Mouse (Mus musculus) spleen, adult 2 months (tissue): Measurements from ENCODE around the gene Pilra. TPM values are rescaled to one million over a fixed set of nuclear protein-coding genes. Genes with fewer than 3 reads are reported as not detected.

ENCODE experiments used
- DNase-seq, 2 experiments: peaks; one replicate each; pipeline versions ENCODE4 v3.0.0 to v3.0.0-alpha.2; 2012 to 2021; ENCODE audit warnings: low spot score in 2 of 2, low read depth in 1 of 2
- H3K27ac ChIP-seq: fragments of 200-500 bp; 2 replicates; pipeline ENCODE4 v1.5.1; 2012; ENCODE audit warnings: low read length, inconsistent platforms; ENCODE audit not compliant: insufficient read depth
- H3K27me3 ChIP-seq: fragments of 200-500 bp; 2 replicates; pipeline ENCODE4 v1.6.1; 2012; ENCODE audit warnings: mild to moderate bottlenecking, moderate library complexity, low read length, inconsistent platforms; ENCODE audit not compliant: control insufficient read depth, insufficient read depth
- H3K36me3 ChIP-seq: fragments of 200-500 bp; 2 replicates; pipeline ENCODE4 v1.6.1; 2012; ENCODE audit warnings: mild to moderate bottlenecking, low read length, inconsistent platforms; ENCODE audit not compliant: control insufficient read depth, insufficient read depth
- H3K4me1 ChIP-seq: fragments of 200-500 bp; 2 replicates; pipeline ENCODE4 v1.6.1; 2011; ENCODE audit warnings: inconsistent platforms; ENCODE audit not compliant: control insufficient read depth, insufficient read depth, insufficient read length
- H3K4me3 ChIP-seq: fragments of 200-500 bp; 2 replicates; pipeline ENCODE4 v1.5.1; 2011; ENCODE audit warnings: mild to moderate bottlenecking, inconsistent platforms; ENCODE audit not compliant: insufficient read depth, insufficient read length; ENCODE audit errors: extremely low read depth
- CTCF ChIP-seq: fragments of 200-500 bp; IDR thresholded peaks from 2 replicates; pipeline ENCODE4 v1.5.1; 2011; ENCODE audit warnings: mild to moderate bottlenecking, inconsistent platforms; ENCODE audit not compliant: insufficient read depth, insufficient read length, insufficient replicate concordance; ENCODE audit errors: extremely low read depth
- POLR2A ChIP-seq: fragments of 200-500 bp; IDR thresholded peaks from 2 replicates; pipeline ENCODE4 v1.6.1; 2011; ENCODE audit warnings: low read depth, low read length, inconsistent platforms
- WGBS: fragments of 180-500 bp; shearing (Covaris S2); methylation state at CpG from one replicate; pipeline ENCODE4 v1.1.7; 2018; 5-methylcytosine and 5-hydroxymethylcytosine counted together
- polyA plus RNA-seq: library from polyadenylated mRNA; depleted of rRNA; stranded (reverse); fragments of >200 nt; gene quantifications from 2 replicates; pipeline ENCODE4 v1.2.3, GENCODE M21; 2012

Gene Pilra
- polyA plus RNA-seq, 1 experiment: 22.5 TPM

DNA sequence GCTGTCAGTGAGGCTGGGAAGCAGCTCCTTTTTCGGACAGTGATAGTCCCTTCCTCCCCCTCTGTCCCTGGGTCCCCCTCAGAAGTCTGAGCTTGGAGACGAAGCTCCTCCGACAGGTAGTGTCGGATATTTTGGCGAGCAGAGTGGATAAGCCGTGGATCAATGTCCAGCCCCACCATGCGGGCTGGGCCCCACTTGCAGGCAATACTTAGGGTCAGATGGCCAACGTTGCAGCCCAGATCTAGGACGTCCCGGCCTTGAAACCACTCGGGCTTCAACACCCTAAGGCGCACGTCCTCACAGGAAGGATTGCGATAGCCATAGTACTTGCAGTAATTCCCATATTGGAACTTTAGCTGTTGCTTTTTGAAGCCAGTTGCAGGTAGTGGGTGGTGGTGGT is 51.5 kb downstream of the Pilra start:
- DNase-seq: no peak
- H3K36me3 ChIP-seq: peaks cover 22% of the 10 kb centered on the region
- H3K4me3 ChIP-seq: no peak overlapping the region
- H3K4me1 ChIP-seq: peaks cover 17% of the 10 kb centered on the region
- no peak overlapping the region for H3K27ac ChIP-seq
- H3K27me3 ChIP-seq: no peaks in the 10 kb centered on the region
- WGBS: 84% methylated on average over 14 of the region's 14 CpGs
- TF ChIP-seq CTCF: no peak
- no peak for TF ChIP-seq POLR2A

DNA sequence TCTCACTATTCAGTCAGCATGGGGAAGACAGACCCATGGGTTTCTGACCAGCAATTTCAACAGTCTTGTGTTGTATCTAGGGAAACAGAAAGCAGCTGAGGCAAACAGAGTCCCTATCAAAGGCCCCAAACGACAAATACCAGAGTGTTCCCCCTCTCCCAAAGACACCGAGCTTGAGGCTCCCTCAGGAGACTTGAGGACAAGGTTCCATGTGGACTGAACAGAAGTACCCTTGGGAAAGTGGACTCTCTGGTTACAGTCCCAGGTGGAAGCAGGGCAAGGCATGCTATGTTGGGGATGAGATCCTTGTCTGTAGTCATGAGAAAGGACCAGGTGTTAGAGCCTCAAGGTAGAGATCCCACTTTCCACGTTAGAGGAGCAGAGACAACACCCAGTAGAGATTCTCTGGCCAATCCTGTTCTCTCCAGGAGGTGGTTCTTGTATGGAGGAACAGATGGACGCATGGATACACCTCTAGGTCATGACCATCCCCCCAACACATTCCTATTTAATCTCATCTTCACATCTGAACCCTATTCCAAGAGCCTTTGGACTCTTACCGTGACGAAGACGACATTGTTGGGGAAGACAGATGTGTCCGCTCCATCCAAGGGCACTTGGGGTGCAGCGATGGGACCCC is 52.1 kb downstream of the Pilra start:
- Histone ChIP-seq H3K27ac (no peak overlapping the region), H3K4me1 (peaks cover 17% of the 10 kb centered on the region), H3K36me3 (peaks cover 22% of the 10 kb centered on the region), H3K27me3 (no peaks in the 10 kb centered on the region), H3K4me3 (no peak overlapping the region)
- TF ChIP-seq POLR2A: no peak
- TF ChIP-seq CTCF: no peak
- no peak for DNase-seq
- WGBS: 75% methylated on average over 9 of the region's 9 CpGs

DNA sequence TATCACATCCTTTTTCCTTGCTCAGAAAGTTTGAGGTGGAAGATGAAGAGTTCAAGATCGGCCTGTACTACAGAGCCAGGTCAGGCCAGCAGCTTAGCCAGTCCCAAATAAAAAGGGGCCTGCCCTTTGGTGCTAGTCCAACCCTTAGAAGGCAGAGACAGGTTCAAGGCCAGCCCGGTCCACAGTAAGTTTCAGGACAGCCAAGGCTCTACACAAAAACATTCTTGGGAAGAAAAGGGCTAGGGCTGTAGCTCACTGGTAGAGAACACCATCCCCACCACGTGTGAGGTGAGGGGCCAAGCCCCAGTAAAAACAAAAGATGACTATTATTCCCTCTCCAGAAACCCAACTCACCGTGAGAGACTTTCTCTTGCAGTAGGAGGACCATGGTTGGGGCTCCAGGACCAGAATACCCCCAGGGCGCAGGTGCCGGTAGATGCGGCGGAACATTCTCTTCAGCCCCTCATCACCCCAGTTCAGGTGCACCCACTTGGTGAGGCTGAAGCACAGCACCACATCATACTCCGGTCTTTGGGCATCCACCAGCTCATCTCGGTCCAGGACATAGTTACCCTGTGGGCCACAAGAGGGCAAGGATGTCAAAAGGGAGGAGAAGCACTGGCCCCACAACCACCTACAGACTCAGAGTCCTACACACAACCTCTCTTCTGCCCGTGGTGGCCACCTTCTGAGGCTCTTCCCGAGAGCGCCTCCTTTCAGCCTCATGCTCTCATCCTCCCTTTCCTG is 53.1 kb downstream of the Pilra start:
- H3K4me3 ChIP-seq: no peak overlapping the region
- 78% methylated on average over 13 of the region's 13 CpGs for WGBS
- H3K36me3 ChIP-seq: peaks cover 22% of the 10 kb centered on the region
- TF ChIP-seq CTCF (no peak), POLR2A (no peak)
- DNase-seq: no peak
- H3K4me1 ChIP-seq: peaks cover 19% of the 10 kb centered on the region
- no peaks in the 10 kb centered on the region for H3K27me3 ChIP-seq
- no peak overlapping the region for H3K27ac ChIP-seq

DNA sequence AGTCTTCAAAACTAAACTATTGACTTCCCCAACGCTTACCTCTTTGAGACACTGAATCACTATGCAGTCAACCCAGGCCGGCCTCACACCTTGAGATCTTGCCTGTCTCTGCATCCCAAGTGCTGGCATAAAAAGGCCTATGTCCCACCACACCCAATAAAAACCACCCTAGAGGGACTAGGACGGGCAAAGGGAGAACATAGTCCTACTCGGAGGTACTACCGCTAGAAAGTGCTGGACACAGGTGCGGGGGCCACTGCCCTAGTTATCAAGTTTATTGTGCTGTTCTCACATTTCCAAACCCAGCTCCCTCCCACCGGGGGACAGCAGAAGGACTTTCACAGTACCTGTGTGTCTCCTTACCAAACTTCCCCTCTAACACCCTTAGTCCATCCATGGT is 54.4 kb downstream of the Pilra start:
- DNase-seq: no peak
- WGBS: 91% methylated on average over 7 of the region's 7 CpGs
- Histone ChIP-seq H3K4me3 (no peak overlapping the region), H3K4me1 (peaks cover 22% of the 10 kb centered on the region), H3K36me3 (peaks cover 22% of the 10 kb centered on the region), H3K27me3 (no peaks in the 10 kb centered on the region), H3K27ac (no peak overlapping the region)
- TF ChIP-seq CTCF: no peak
- TF ChIP-seq POLR2A: no peak

DNA sequence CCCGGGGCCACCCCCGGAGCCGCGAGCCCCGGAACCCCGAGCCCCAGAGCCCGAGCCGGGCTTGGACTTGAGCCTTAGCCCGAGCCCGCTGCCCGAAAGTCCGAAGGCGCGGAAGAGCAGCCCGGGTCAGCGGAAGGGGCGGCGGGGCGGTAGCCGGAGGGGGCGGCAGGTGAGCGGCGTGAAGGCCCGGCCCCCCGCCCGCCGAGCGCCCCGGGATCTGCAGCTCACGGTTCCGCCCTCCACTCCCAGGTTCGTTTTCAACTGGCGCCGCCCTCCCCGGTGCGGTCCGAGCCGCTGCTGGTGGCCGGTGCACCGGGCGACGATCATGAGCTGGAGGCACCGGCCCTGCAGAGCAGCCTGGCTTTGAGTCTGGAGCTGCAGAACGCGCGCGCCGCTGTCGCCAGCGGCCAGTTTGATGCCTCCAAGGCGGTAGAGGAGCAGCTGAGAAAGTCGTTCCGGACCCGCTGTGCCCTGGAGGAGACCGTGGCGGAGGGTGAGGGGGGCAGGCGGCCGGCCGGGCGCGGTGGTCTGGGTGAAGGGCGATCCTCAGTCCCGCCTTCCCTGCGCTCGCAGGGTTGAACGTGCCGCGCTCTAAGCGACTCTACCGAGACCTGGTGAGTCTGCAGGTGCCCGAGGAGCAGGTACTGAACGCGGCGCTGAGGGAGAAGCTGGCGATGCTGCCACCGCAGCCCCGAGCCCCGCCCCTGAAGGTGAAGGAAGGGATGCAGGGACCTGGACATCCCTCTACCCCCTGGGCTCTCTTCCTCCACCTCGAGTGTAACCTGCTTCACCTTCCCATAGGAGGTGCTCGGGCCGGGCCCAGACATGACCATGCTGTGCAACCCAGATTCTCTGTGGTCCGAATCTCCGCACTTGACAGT is 56.8 kb downstream of the Pilra start:
- H3K27me3 ChIP-seq: no peaks in the 10 kb centered on the region
- WGBS: under 1% methylated on average over 80 of the region's 83 CpGs
- H3K27ac ChIP-seq: peak overlapping the region; percentile 73
- no peak for TF ChIP-seq CTCF
- TF ChIP-seq POLR2A: no peak
- H3K4me1 ChIP-seq: peaks cover 16% of the 10 kb centered on the region
- DNase-seq: no peak
- peak overlapping the region; percentile 71 for H3K4me3 ChIP-seq
- peaks cover 21% of the 10 kb centered on the region for H3K36me3 ChIP-seq

DNA sequence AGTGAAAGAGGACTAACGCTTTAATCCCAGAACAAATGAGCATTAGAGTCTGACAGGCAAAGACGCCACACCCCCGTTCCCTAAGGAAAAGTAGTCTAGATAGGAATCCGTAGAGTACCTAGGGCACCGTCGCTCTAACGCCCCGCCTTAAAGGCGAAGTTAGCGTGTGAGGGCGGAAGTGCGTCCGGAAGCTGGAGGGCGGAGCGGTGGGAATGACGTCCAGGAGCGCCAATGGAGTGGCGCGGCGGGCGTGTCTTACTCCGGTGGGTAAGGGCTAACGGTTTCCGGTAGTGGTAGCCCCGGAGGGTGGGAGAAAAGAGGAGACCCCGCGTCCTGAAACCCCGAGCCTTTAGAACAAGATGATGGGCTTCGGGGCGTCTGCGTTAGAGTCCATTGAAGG is 57.4 kb downstream of the Pilra start, which contains the start of gene Ppp1r35:
Gene Ppp1r35, plus strand, starts transcription at position 215 of the 400 bp plus-strand sequence.
- H3K4me1 ChIP-seq: peaks cover 10% of the 10 kb centered on the region
- peak within 1 kb of the TSS; percentile 71 for H3K4me3 ChIP-seq
- DNase-seq: peak; percentile 87 to 94
- TF ChIP-seq CTCF (no peak), POLR2A (peak; percentile 66)
- WGBS: under 1% methylated on average over 30 of the region's 31 CpGs
- peak within 1 kb of the TSS; percentile 73 for H3K27ac ChIP-seq
- peaks cover 18% of the 10 kb centered on the region for H3K36me3 ChIP-seq
- H3K27me3 ChIP-seq: no peaks in the 10 kb centered on the region
